Comparison of ENCODE assay signal across 31 mouse cellular contexts in genomic region chr11:102787688-102788177, GRCm38 (mm10). TPM values are rescaled to one million over a fixed set of nuclear protein-coding genes. Genes with fewer than 3 reads are reported as not detected.
DNase-seq lines count a peak whose midpoint lies in the region; ATAC-seq and TF ChIP-seq lines count a peak whose summit lies in the region.
"Had no signal": no experiment of that assay in that cellular context is flagged by ENCODE, and none has a peak within 500 bp of the region (broad histone marks: within the 10 kb centered on the region; RNA-seq: fewer than 3 reads in every experiment).

No protein-coding gene starts in this region.

- intact Hi-C loops in heart, adult 2 months (cut with DNase I), result no loop called here
- intact Hi-C loops in heart, postnatal 10 days (cut with DNase I), result no loop called here
- intact Hi-C loops in left cerebral cortex, adult 2 months (cut with DNase I), result no loop called here

- no peak for TF ChIP-seq POLR2A in heart, adult 2 months (IDR thresholded peaks at IDR 0.05; ENCODE audit: insufficient read depth, low read depth, low read length)

- peak overlapping the region; percentile 62; the same call in 1 of the 2 replicates for H3K27ac ChIP-seq in forebrain, postnatal 0 days (ENCODE audit: low read depth, low read length)
- no peak overlapping the region for H3K27ac ChIP-seq in forebrain, embryonic 10.5 days
- H3K27ac ChIP-seq in heart, embryonic 12.5 days (ENCODE audit: poor library complexity, severe bottlenecking), result peak overlapping the region; percentile 3; the same call in 1 of the 2 replicates
- no peak overlapping the region for H3K27ac ChIP-seq in heart, adult 2 months
- peak overlapping the region; percentile 64; the same call in 1 of the 2 replicates for H3K27ac ChIP-seq in heart, embryonic 15.5 days
- peak overlapping the region; percentile 50; the same call in 1 of the 2 replicates for H3K27ac ChIP-seq in left cerebral cortex, adult 2 months
- H3K27ac ChIP-seq: embryonic facial prominence, embryonic 10.5 days; embryonic facial prominence, embryonic 13.5 days; forebrain, embryonic 13.5 days; hindbrain, embryonic 14.5 days; hindbrain, postnatal 0 days had no signal

- H3K4me2 ChIP-seq in forebrain, postnatal 0 days (ENCODE audit: low read depth), result no peak overlapping the region
- no peak overlapping the region for H3K4me2 ChIP-seq in heart, embryonic 12.5 days
- no peak overlapping the region for H3K4me2 ChIP-seq in heart, embryonic 15.5 days
- H3K4me2 ChIP-seq: embryonic facial prominence, embryonic 13.5 days; forebrain, embryonic 13.5 days; hindbrain, embryonic 14.5 days had no signal

- H3K4me1 ChIP-seq in forebrain, postnatal 0 days (ENCODE audit: insufficient read depth), result no peaks in the 10 kb centered on the region
- peaks cover 6% of the 10 kb centered on the region for H3K4me1 ChIP-seq in forebrain, embryonic 10.5 days
- peaks cover 57% of the 10 kb centered on the region for H3K4me1 ChIP-seq in heart, embryonic 12.5 days (replicated peaks)
- H3K4me1 ChIP-seq in heart, adult 2 months (ENCODE audit: control insufficient read depth, insufficient read depth, low read length), result peaks cover 16% of the 10 kb centered on the region
- H3K4me1 ChIP-seq in heart, embryonic 15.5 days (replicated peaks), result peaks cover 59% of the 10 kb centered on the region
- H3K4me1 ChIP-seq: forebrain, embryonic 13.5 days had no signal

- no peak for TF ChIP-seq CTCF in forebrain, postnatal 0 days (IDR thresholded peaks at IDR 0.05; ENCODE audit: low read depth)
- no peak for TF ChIP-seq CTCF in heart, adult 2 months (IDR thresholded peaks at IDR 0.05)
- no peak for TF ChIP-seq CTCF in left cerebral cortex, adult 2 months (IDR thresholded peaks at IDR 0.05)

- peak; percentile 85 for ATAC-seq in forebrain, postnatal 0 days
- ATAC-seq in heart, embryonic 12.5 days (ENCODE audit: insufficient number of reproducible peaks, low FRiP score), result no peak
- no peak for ATAC-seq in heart, embryonic 15.5 days (replicated peaks; ENCODE audit: insufficient number of reproducible peaks, insufficient read depth, low FRiP score, low read depth)
- ATAC-seq: activated CD4-positive, CD25-positive, alpha-beta regulatory T cell, adult 4 months; forebrain, embryonic 13.5 days; forebrain, embryonic 16.5 days; hindbrain, postnatal 0 days; inflammation-experienced regulatory T-cells, adult 6 months; intestine, embryonic 16.5 days had no signal

- no peaks in the 10 kb centered on the region for H3K9me3 ChIP-seq in forebrain, postnatal 0 days (ENCODE audit: low read length)
- no peaks in the 10 kb centered on the region for H3K9me3 ChIP-seq in forebrain, embryonic 10.5 days
- H3K9me3 ChIP-seq in heart, embryonic 12.5 days (replicated peaks), result no peaks in the 10 kb centered on the region
- no peaks in the 10 kb centered on the region for H3K9me3 ChIP-seq in heart, embryonic 15.5 days (replicated peaks)
- H3K9me3 ChIP-seq: embryonic facial prominence, embryonic 10.5 days; embryonic facial prominence, embryonic 13.5 days; forebrain, embryonic 13.5 days had no signal

- 54% methylated on average over 5 of the region's 5 CpGs for WGBS in forebrain, postnatal 0 days
- WGBS in forebrain, embryonic 10.5 days, result 83% methylated on average over 5 of the region's 5 CpGs
- 50% methylated on average over 5 of the region's 5 CpGs for WGBS in heart, embryonic 12.5 days
- 61% methylated on average over 5 of the region's 5 CpGs for WGBS in heart, adult 2 months
- 50% methylated on average over 5 of the region's 5 CpGs for WGBS in heart, embryonic 15.5 days

- H3K4me3 ChIP-seq in forebrain, postnatal 0 days (ENCODE audit: low read depth, low read length), result no peak overlapping the region
- H3K4me3 ChIP-seq in forebrain, embryonic 10.5 days, result no peak overlapping the region
- no peak overlapping the region for H3K4me3 ChIP-seq in heart, embryonic 12.5 days
- H3K4me3 ChIP-seq in heart, adult 2 months, result no peak overlapping the region
- H3K4me3 ChIP-seq in heart, embryonic 15.5 days, result no peak overlapping the region
- H3K4me3 ChIP-seq in left cerebral cortex, adult 2 months, result no peak overlapping the region
- H3K4me3 ChIP-seq: embryonic facial prominence, embryonic 10.5 days; embryonic facial prominence, embryonic 13.5 days; erythroblast, embryonic 14.5 days; forebrain, embryonic 13.5 days had no signal

- H3K9ac ChIP-seq in forebrain, postnatal 0 days, result no peak overlapping the region
- H3K9ac ChIP-seq in heart, embryonic 12.5 days, result no peak overlapping the region
- H3K9ac ChIP-seq in heart, adult 2 months (ENCODE audit: low read depth, low read length), result no peak overlapping the region
- H3K9ac ChIP-seq in heart, embryonic 15.5 days, result no peak overlapping the region
- H3K9ac ChIP-seq: embryonic facial prominence, embryonic 13.5 days; forebrain, embryonic 13.5 days; hindbrain, embryonic 14.5 days had no signal

- H3K79me2 ChIP-seq in heart, adult 2 months (replicated peaks; ENCODE audit: control insufficient read depth, insufficient read depth, low read length), result no peaks in the 10 kb centered on the region

- no peak for TF ChIP-seq EP300 in heart, adult 2 months (IDR thresholded peaks at IDR 0.05; ENCODE audit: insufficient read depth, low read depth, low read length)

- H3K27me3 ChIP-seq in forebrain, postnatal 0 days (ENCODE audit: insufficient read depth, low read length), result no peaks in the 10 kb centered on the region
- H3K27me3 ChIP-seq in forebrain, embryonic 10.5 days (ENCODE audit: poor library complexity, severe bottlenecking), result no peaks in the 10 kb centered on the region
- H3K27me3 ChIP-seq in heart, embryonic 12.5 days (replicated peaks), result no peaks in the 10 kb centered on the region
- H3K27me3 ChIP-seq in heart, adult 2 months (ENCODE audit: control insufficient read depth, insufficient read depth, low read length), result no peaks in the 10 kb centered on the region
- no peaks in the 10 kb centered on the region for H3K27me3 ChIP-seq in heart, embryonic 15.5 days
- H3K27me3 ChIP-seq: embryonic facial prominence, embryonic 13.5 days; forebrain, embryonic 13.5 days had no signal

- peak; percentile 57 for DNase-seq in forebrain, postnatal 0 days
- no peak for DNase-seq in forebrain, embryonic 10.5 days (ENCODE audit: extremely low spot score, low spot score)
- no peak for DNase-seq in heart, adult 2 months
- no peak for DNase-seq in heart, postnatal 10 days
- no peak for DNase-seq in left cerebral cortex, adult 2 months (ENCODE audit: extremely low spot score in 1 of 2, low spot score in 2 of 2)
- DNase-seq in left cerebral cortex, adult 18-20 months (ENCODE audit: low spot score in 2 of 2), result no peak
- DNase-seq: adrenal gland, adult 8-10 months; adrenal gland, postnatal 25 days; cerebellum, adult 11-12 months; cerebellum, adult 8-10 months; cerebellum, postnatal 10 days; cerebellum, postnatal 36 days; embryo, embryonic 11 days; gastrocnemius, postnatal 10 days; gastrocnemius, postnatal 36 days; heart, postnatal 4 days; kidney, adult 18-20 months had no signal

- H3K36me3 ChIP-seq in forebrain, postnatal 0 days (ENCODE audit: insufficient read depth), result no peaks in the 10 kb centered on the region
- no peaks in the 10 kb centered on the region for H3K36me3 ChIP-seq in forebrain, embryonic 10.5 days (replicated peaks)
- H3K36me3 ChIP-seq in heart, embryonic 12.5 days, result no peaks in the 10 kb centered on the region
- no peaks in the 10 kb centered on the region for H3K36me3 ChIP-seq in heart, adult 2 months (ENCODE audit: control insufficient read depth, insufficient read depth, low read length)
- no peaks in the 10 kb centered on the region for H3K36me3 ChIP-seq in heart, embryonic 15.5 days
- H3K36me3 ChIP-seq: embryonic facial prominence, embryonic 10.5 days; embryonic facial prominence, embryonic 13.5 days had no signal

RNA-seq across cellular contexts. Expression of gene Adam11, which starts 26.5 kb away (rescaled TPM):
- total RNA-seq in forebrain, postnatal 0 days (2014; rRNA removed), result 37.9 and 49.9 TPM in 2 replicates
- polyA plus RNA-seq in forebrain, postnatal 0 days (2015; fragmentation: Nextera tagmentation; extraction: Ambion mirVana), result 14.1 and 17.6 TPM in 2 replicates
- 11.7 and 13.2 TPM in 2 replicates for polyA plus RNA-seq in forebrain, embryonic 10.5 days (2016; fragmentation: Nextera tagmentation; extraction: Ambion mirVana)
- 9.1 and 10.0 TPM in 2 replicates for polyA plus RNA-seq in heart, embryonic 12.5 days (2016; fragmentation: Nextera tagmentation; extraction: Ambion mirVana)
- 1 to 10 TPM; 3.4 to 4.9 TPM for total RNA-seq in heart, adult 2 months (2021)
- polyA plus RNA-seq in heart, adult 2 months (2012; rRNA removed), result 10.1 and 12.5 TPM in 2 replicates
- polyA plus RNA-seq in heart, embryonic 15.5 days (2015; fragmentation: Nextera tagmentation; extraction: Ambion mirVana), result 5.5 and 6.7 TPM in 2 replicates
- total RNA-seq in heart, postnatal 10 days (2021), result 1 to 10 TPM; 5.8 TPM
- 100 to 1,000 TPM; 128 to 140 TPM for total RNA-seq in left cerebral cortex, adult 2 months (2021)
- 100 to 1,000 TPM; 125 to 129 TPM for total RNA-seq in left cerebral cortex, adult 18-20 months (2021)
- total RNA-seq: granulocyte monocyte progenitor cell, adult 5-6 weeks had no signal
- polyA plus RNA-seq: activated CD4-positive, CD25-positive, alpha-beta regulatory T cell, adult 4 months had no signal

RNA-seq across cellular contexts. Expression of gene Gjc1, which starts 31.8 kb away (rescaled TPM):
- 25.3 and 26.5 TPM in 2 replicates for total RNA-seq in forebrain, postnatal 0 days (2014; rRNA removed)
- polyA plus RNA-seq in forebrain, postnatal 0 days (2015; fragmentation: Nextera tagmentation; extraction: Ambion mirVana), result 22.6 and 24.1 TPM in 2 replicates
- polyA plus RNA-seq in forebrain, embryonic 10.5 days (2016; fragmentation: Nextera tagmentation; extraction: Ambion mirVana), result 86.0 and 87.4 TPM in 2 replicates
- 69.9 and 72.1 TPM in 2 replicates for polyA plus RNA-seq in heart, embryonic 12.5 days (2016; fragmentation: Nextera tagmentation; extraction: Ambion mirVana)
- total RNA-seq in heart, adult 2 months (2021), result 10 to 100 TPM; 19.4 to 23.4 TPM
- polyA plus RNA-seq in heart, adult 2 months (2012; rRNA removed), result 12.9 and 26.4 TPM in 2 replicates
- 46.6 and 48.5 TPM in 2 replicates for polyA plus RNA-seq in heart, embryonic 15.5 days (2015; fragmentation: Nextera tagmentation; extraction: Ambion mirVana)
- 10 to 100 TPM; 57.7 to 74.8 TPM for total RNA-seq in heart, postnatal 10 days (2021)
- total RNA-seq in left cerebral cortex, adult 2 months (2021), result 1 to 10 TPM; 6.1 to 6.6 TPM
- 1 to 10 TPM; 3.2 to 4.8 TPM for total RNA-seq in left cerebral cortex, adult 18-20 months (2021)
- total RNA-seq: granulocyte monocyte progenitor cell, adult 5-6 weeks had no signal
- polyA plus RNA-seq: erythroblast, embryonic 14.5 days; inflammation-experienced regulatory T-cells, adult 6 months had no signal

RNA-seq across cellular contexts. Expression of gene Higd1b, which starts 47.9 kb away (rescaled TPM):
- 5.3 and 10.3 TPM in 2 replicates for total RNA-seq in forebrain, postnatal 0 days (2014; rRNA removed)
- 13.8 and 18.1 TPM in 2 replicates for polyA plus RNA-seq in forebrain, postnatal 0 days (2015; fragmentation: Nextera tagmentation; extraction: Ambion mirVana)
- polyA plus RNA-seq in forebrain, embryonic 10.5 days (2016; fragmentation: Nextera tagmentation; extraction: Ambion mirVana), result not detected in 2 replicates
- polyA plus RNA-seq in heart, embryonic 12.5 days (2016; fragmentation: Nextera tagmentation; extraction: Ambion mirVana), result not detected in 2 replicates
- 10 to 100 TPM; 11.0 to 12.2 TPM for total RNA-seq in heart, adult 2 months (2021)
- 15.2 and 21.6 TPM in 2 replicates for polyA plus RNA-seq in heart, adult 2 months (2012; rRNA removed)
- 3.3 and 4.3 TPM in 2 replicates for polyA plus RNA-seq in heart, embryonic 15.5 days (2015; fragmentation: Nextera tagmentation; extraction: Ambion mirVana)
- 10 to 100 TPM; 19.0 to 23.1 TPM for total RNA-seq in heart, postnatal 10 days (2021)
- total RNA-seq in left cerebral cortex, adult 2 months (2021), result 1 to 10 TPM; 6.1 to 8.1 TPM
- 1 to 10 TPM; 2.0 to 7.4 TPM for total RNA-seq in left cerebral cortex, adult 18-20 months (2021)
- total RNA-seq: granulocyte monocyte progenitor cell, adult 5-6 weeks had no signal
- polyA plus RNA-seq: activated CD4-positive, CD25-positive, alpha-beta regulatory T cell, adult 4 months; embryonic facial prominence, embryonic 10.5 days; embryonic facial prominence, embryonic 13.5 days; erythroblast, embryonic 14.5 days; hindbrain, embryonic 11.5 days; inflammation-experienced regulatory T-cells, adult 6 months had no signal

Comparison
In these comparisons a context has a peak if more than half of its experiments do, and no peak if none do; other contexts are left out.
1. H3K27ac ChIP-seq: peak in forebrain, postnatal 0 days (single experiment), heart, embryonic 12.5 days (single experiment), heart, embryonic 15.5 days (single experiment) and left cerebral cortex, adult 2 months (single experiment); none in forebrain, embryonic 10.5 days (single experiment) and heart, adult 2 months (single experiment).